Mouse (Mus musculus) thymus, adult 2 months (tissue): Measurements from ENCODE around the gene Mgp.

ENCODE experiments used
- CTCF ChIP-seq: fragments of 200-500 bp; IDR thresholded peaks from 2 replicates; pipeline ENCODE4 v1.5.1; 2012; ENCODE audit warnings: mild to moderate bottlenecking, control low read depth, low read length, moderate library complexity, borderline replicate concordance; ENCODE audit not compliant: control insufficient read depth, poor library complexity, insufficient read depth; ENCODE audit errors: extremely low read depth
- POLR2A ChIP-seq: fragments of 200-500 bp; IDR thresholded peaks from 2 replicates; pipeline ENCODE4 v1.6.1; 2012; ENCODE audit warnings: mild to moderate bottlenecking, low read length, control low read depth, moderate library complexity; ENCODE audit not compliant: control insufficient read depth, poor library complexity, insufficient read depth; ENCODE audit errors: extremely low read depth

DNA sequence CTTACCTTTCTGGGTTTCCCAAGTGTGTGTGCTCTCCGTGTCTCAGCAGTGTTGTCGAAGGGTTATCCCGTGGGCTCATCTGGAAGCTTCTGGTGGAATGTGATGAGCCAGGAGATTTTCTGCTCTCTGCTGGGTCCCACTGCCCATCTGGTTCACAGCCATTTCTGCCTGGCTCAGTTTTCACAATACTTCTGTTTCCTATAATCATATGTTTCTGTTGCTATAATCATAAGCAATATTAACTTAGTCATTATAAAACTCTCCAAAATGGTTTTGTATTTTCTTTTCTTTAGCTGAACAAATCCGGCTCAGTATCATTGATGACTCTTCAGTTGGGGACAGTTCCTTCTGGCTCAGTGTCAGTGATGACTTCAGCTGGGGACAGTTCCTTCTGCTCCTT lies 40.3 kb downstream of the Mgp start, which contains the start of gene Smco3:
- TF ChIP-seq CTCF: no peak
- no peak for TF ChIP-seq POLR2A
